Comparison of ENCODE assay signal across 24 mouse cellular contexts in the genomic region with DNA sequence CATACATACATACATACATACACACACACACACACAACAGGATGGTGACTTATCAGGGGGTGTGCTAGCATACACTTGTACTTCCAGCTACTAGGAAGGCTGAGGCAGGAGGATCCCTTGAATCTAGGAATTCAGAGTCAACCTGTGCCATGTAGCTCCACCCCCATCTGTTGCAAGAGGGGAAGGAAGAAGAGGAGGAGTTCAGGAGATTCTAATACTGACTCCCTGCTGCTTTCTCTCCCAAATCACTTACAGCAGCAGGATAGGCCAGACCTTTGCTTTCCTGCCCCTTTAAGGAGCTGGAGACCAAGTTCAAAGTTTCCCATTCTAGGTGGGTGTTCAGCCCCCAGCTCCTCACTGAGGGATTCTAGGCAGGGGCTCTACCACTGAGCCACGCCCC. TPM values are rescaled to one million over a fixed set of nuclear protein-coding genes. Genes with fewer than 3 reads are reported as not detected.
"Had no signal": no experiment of that assay in that cellular context is flagged by ENCODE, and none has a peak within 500 bp of the region (broad histone marks: within the 10 kb centered on the region; RNA-seq: fewer than 3 reads in every experiment).

No protein-coding gene starts in this region.

- ATAC-seq: hindbrain, embryonic 16.5 days; hindbrain, postnatal 0 days; inflammation-experienced regulatory T-cells, adult 6 months; intestine, embryonic 15.5 days; intestine, embryonic 16.5 days; intestine, postnatal 0 days had no signal

- DNase-seq: heart, postnatal 10 days; heart, postnatal 14 days; heart, postnatal 36 days; heart, postnatal 4 days; kidney, adult 11 months; kidney, adult 18-20 months; kidney, adult 2 months; kidney, adult 8-10 months; kidney, adult 9 months; kidney, postnatal 10 days; kidney, postnatal 14 days; kidney, postnatal 25 days; kidney, postnatal 36 days; kidney, postnatal 4 days; layer of hippocampus, adult 9-11 months; layer of hippocampus, postnatal 36 days had no signal

RNA-seq across cellular contexts. Expression of a gene that starts 32.1 kb away (rescaled TPM):
- total RNA-seq: heart, postnatal 10 days; heart, postnatal 14 days; heart, postnatal 25 days; heart, postnatal 36 days; heart, postnatal 4 days; hematopoietic stem cell, adult 5-6 weeks had no signal
